Mouse (Mus musculus) spleen, adult 2 months (tissue): ENCODE results near the gene Slc16a7.

Experiments used
- CTCF ChIP-seq: fragments of 200-500 bp; IDR thresholded peaks from 2 replicates; pipeline ENCODE4 v1.5.1; 2011; ENCODE audit warnings: mild to moderate bottlenecking, inconsistent platforms; ENCODE audit not compliant: insufficient read depth, insufficient read length, insufficient replicate concordance; ENCODE audit errors: extremely low read depth
- POLR2A ChIP-seq: fragments of 200-500 bp; IDR thresholded peaks from 2 replicates; pipeline ENCODE4 v1.6.1; 2011; ENCODE audit warnings: low read depth, low read length, inconsistent platforms

- TF ChIP-seq CTCF (no peak), POLR2A (no peak)
Observed at GRCm38 (mm10) chr10:125418795-125419194, 29.5 kb upstream of the Slc16a7 start.
